Mouse (Mus musculus): ENCODE results near the gene Tfap2b. TPM values are rescaled to one million over a fixed set of nuclear protein-coding genes. Genes with fewer than 3 reads are reported as not detected.

Gene Tfap2b
- polyA plus RNA-seq, 1 experiment = not detected

DNA sequence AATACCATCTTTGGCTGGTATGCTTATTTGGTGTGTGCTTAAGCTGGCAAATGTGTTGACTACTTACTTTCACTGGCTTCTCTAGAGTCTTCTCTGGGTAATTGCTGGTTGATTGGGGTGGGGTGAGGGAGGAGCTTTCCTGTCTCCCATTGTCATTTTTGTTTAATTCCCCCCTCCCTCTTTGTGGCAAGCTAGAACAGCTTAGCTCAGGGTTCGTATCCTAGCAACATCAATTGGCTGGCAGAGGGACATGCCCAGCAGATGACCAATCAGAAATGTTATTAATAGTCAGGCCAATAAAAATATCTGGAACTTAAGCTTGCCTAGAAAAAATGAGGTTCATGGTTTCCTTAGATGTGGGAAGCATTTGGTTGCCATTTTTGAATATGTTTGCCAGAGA, 11.8 kb downstream of the Tfap2b start:
- no peak for TF ChIP-seq GATA1 (IDR thresholded peaks at IDR 0.05; ENCODE audit: low read length)

DNA sequence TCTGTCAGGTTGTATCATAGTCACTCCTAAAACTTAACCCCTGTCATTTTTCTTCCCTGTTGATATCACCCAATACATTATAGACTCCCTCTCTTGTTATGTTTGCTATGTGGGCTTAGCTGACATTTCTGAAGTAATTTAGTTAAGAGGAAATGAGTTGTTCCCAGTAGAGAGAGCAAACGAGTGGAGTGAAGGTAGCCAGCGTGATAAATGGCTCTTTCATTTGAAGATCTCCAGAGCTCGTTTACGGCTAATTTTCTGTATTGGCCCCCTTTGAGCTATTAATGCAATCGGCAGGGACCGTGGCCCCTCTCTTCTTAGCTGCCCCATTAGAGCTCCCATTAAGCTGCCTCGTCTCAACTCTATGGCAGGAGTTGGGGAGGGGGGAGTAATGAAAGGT, 12.9 kb downstream of the Tfap2b start:
- no peak for TF ChIP-seq GATA1 (IDR thresholded peaks at IDR 0.05; ENCODE audit: low read length)

DNA sequence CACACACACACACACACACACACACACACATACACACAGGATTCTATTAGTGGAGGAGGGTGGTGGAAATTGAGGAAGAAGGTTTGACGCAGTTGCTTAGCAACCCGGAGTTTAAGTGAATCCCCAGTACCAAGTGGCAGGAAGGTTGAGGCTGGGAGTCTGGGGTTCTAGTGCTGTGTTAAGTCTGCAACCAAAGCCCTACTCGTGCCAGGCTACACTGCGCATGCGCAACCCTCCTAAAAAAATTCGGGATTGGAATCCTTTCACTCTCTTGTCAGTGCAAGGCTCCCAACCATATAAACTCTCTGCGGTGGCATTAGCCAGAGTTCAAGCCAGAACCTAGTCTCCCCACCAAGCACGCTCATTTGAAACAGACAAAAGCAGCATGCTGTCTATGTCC, 18.0 kb downstream of the Tfap2b start:
- no peak for TF ChIP-seq GATA1 (IDR thresholded peaks at IDR 0.05; ENCODE audit: low read length)

DNA sequence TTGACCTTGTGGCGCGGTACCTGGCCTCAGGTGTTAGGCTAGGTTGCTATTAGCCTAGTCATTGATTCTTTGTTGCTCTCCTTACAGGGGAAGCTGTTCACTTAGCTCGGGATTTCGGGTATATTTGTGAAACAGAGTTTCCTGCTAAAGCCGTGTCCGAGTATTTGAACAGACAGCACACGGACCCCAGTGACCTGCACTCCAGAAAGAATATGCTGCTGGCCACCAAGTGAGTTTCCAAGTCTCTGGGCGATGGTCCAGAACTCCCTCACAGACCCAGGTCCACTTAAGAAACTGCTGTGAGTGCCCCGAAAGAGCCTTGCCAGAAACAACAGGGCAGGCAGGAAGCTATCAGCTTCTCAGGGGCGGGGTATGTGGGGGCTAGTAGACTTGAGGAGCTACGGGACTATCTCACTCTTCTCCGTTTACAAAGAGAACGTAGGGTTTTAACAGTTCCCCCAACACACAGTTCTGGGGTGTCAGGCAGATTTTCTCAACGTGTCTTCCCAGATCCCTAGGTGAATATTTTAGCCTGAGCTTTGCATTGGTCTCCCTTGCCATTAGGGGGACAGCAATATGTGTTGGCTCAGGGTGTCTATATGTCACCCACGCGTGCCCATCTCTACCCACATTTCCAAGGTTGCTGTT, 22.3 kb downstream of the Tfap2b start:
- no peak for TF ChIP-seq GATA1 (IDR thresholded peaks at IDR 0.05; ENCODE audit: low read length)

DNA sequence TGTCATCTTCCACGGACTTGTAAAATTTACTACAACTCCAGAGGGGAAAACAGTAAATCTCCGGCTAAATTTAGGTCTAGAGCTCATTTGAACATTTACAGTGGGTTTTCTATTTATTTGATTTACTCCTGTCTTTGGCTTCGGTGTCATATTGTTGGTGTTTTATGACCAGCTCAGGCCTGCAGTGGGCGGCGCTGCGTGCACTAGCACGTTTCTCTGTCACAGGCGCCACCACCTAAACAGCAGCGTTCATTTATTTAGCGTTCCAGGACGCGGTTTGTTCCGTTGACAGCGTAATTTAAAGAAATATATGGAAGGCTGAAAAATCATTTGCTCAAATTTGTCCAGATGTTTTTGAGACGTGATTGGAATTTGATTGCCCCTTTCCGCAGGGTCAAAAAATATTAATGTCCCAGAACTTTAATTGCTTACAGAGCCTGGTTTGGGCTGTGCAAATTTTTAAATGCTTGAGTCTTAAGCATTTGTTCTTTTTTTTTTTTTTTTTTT, 22.9 kb downstream of the Tfap2b start:
- no peak for TF ChIP-seq GATA1 (IDR thresholded peaks at IDR 0.05; ENCODE audit: low read length)

DNA sequence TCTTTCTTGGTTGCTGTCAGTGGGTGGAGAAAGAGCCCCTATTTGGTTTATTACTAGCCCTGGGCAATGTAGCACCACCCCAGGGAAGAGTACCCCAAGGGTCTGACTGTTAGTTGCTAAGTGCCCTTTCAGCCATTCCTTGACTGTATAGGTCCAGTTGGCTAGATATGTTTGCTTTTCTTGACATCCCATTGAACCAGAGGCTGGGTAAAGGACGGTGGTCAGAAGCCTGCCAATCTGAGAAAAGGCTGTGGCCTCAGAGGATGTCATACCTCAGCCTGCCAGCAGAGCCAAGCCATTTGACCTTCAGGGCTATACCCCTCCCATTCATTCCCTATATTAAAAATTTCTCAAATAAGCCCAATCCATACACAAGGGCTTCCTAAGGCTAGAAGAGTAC, 24.0 kb downstream of the Tfap2b start:
- no peak for TF ChIP-seq GATA1 (IDR thresholded peaks at IDR 0.05; ENCODE audit: low read length)

DNA sequence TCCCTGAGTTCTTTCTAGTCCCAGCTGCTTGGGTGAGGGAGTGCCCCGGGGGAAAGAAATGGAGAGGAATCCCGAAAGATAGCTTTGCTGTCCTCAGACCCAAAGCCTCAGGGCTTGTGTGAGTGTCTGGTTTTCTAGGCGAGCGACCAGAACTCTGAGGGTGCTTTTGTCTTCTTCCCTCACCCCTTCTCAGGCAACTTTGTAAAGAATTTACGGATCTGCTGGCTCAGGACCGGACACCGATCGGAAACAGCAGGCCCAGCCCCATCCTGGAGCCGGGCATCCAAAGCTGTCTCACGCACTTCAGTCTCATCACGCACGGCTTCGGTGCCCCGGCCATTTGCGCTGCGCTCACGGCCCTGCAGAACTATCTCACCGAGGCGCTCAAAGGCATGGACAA, 25.1 kb downstream of the Tfap2b start:
- no peak for TF ChIP-seq GATA1 (IDR thresholded peaks at IDR 0.05; ENCODE audit: low read length)

DNA sequence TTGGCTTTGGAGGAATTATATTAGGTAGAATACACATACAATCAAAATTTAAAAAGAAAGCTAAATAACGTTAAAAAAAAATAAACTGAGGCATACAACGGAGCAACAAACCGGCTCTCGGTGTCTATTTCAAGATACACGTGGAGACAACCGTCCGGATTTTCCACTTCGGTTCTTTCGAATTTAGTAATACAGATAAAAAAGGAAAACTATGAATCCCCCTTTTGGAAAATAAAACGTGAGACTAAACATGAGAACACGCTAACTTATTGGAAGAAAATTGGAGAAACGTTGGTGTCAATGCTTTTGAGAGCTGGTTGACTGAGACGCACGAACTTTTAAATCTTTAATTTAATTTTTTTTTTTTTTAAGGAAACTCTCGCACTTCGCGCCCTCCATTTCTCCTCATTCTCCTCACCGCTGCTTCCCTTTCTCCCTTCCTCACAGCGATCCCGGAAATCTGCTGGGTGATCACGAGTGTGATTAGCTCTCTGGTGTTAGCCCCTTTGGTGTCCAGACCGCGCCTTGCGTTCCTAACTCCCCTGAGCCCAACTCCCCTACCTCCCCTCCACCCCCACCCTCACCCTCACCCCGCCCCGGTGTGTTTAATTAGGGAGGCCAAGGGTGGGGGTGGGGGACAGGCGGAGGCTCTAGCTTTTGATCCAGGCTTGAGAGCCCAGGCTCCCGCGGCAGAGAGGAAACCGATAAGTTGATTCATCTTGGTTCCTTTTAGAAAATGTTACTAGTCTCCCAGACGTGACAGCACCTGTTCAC, 25.9 kb downstream of the Tfap2b start:
- no peak for TF ChIP-seq GATA1 (IDR thresholded peaks at IDR 0.05; ENCODE audit: low read length)

DNA sequence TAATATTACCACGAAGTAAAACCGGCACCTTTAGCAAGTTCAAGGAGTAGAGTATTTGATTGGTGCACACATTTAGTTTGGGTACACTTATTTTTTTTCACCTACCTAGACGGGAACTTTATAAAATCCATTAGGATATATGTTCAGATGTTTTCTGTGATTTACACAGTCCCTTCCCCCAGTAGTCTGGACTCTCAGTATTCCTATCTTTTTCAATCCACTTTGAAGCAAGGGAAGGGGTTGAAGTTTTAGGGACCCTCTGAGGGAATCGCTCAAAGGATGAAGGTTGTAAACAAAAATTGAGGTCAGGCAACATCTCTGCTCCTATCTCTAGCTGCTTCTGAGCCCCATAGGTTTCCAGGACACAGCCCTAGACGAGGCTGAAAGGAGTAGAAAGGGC, 27.3 kb downstream of the Tfap2b start:
- no peak for TF ChIP-seq GATA1 (IDR thresholded peaks at IDR 0.05; ENCODE audit: low read length)

DNA sequence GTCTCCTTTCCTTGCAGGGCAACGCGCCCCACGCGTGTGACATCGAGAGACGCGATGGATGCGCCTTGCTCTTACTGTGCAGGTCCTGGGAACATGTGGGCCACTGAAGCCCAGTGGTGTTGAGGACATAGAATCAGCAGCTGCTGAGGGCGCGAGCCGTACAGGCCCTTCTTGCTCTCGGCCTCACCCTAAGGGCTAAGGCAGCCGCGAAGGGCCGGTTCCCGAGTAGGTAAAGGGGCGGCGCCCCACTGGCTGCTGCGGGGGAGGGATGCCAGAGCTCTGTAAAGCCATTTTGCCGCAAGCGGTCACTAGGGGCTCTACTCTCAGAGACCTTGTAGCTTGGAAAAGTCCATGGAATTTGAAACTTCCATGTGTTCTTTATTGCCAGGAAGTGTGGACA, 27.9 kb downstream of the Tfap2b start:
- no peak for TF ChIP-seq GATA1 (IDR thresholded peaks at IDR 0.05; ENCODE audit: low read length)

DNA sequence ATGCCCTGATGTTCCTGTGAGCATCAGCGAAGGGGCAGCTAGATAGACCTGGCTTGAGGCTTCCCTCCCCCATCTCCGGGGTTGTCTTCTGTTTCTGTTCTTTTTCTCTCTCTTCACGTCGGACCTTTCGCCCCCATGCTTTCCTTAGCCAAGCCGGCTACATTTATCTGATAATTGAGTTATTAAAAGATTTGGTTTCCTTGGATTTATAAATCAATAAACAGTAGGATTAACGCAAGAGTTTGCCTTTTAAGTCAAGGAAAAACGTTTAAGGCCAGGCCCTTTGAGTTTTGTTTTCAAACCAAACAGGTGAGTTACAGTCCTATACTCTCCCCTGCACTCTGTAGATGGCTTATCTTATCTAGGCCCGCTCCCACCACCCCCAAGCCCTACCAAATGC, 28.3 kb downstream of the Tfap2b start:
- no peak for TF ChIP-seq GATA1 (IDR thresholded peaks at IDR 0.05; ENCODE audit: low read length)

DNA sequence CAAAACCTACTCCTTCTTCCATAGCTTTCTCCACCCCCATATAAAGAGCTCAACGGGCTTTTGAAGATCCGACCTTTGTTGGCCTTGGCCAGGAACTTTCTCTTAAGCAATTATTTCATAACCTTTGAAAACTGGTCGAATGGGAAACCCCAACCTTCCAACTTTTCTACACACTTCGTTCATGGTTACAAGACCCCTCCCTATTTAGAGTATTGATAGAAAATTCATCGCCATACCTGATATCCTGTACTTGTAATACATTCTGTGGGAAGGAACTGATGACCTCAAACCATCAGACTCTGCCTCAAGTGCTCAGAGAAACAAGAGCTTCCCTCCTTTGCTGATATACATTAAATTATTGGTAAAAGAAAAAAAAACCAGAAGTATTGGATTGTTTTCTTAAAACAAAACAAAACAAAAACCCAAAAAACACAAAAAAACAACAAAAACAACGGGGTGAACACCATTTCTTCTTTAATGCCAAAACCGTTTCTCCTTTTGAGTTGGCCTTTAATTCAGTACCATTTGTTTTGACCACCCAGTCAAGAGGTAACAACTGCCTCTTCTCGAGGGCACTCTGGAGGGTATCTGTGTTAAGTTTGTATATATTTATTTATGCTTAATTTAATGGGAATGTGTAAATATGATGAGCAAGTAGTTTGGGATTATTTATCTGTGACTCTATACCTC, 29.2 kb downstream of the Tfap2b start:
- TF ChIP-seq GATA1 (IDR thresholded peaks at IDR 0.05; ENCODE audit: low read length) = no peak

DNA sequence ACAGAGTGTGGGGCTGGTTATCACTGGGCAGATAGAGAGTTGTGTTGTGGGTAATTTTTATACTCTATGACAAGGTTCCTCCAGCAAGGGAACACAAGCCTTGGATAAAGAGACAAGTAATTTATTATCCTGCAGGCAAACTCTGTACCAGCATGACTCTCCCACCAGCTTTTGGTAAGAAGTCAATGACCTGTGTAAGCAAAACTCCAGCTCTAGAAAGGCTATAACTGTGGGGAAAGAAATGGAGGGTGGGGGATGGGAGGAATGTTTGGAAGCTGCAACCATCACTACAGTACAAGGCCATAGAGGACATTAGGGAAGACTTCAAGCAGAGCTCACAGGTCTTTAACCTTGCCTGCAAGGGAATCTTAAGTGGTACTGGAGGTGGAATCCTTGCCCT, 31.3 kb downstream of the Tfap2b start:
- no peak for TF ChIP-seq GATA1 (IDR thresholded peaks at IDR 0.05; ENCODE audit: low read length)

DNA sequence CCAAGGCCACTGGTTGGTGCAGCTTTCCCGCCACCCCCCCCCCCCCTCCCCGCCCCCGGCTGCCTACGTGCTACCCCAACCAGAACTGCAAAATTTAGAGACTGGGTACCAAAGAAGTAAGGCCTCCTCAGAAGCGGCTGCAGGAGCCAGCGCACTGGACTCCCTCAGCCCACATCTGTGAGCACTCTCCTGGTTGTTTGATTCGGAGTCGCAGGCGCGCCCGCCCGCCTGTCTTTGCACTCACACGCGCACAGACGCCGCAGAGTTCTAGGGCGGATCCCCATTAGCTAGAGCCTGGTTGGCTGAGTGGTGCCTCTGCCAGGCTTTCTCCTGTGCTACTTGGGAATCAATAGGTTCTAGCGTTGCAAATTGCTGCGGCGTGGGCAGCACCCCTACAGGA, 32.6 kb downstream of the Tfap2b start:
- TF ChIP-seq GATA1 (IDR thresholded peaks at IDR 0.05; ENCODE audit: low read length) = no peak

DNA sequence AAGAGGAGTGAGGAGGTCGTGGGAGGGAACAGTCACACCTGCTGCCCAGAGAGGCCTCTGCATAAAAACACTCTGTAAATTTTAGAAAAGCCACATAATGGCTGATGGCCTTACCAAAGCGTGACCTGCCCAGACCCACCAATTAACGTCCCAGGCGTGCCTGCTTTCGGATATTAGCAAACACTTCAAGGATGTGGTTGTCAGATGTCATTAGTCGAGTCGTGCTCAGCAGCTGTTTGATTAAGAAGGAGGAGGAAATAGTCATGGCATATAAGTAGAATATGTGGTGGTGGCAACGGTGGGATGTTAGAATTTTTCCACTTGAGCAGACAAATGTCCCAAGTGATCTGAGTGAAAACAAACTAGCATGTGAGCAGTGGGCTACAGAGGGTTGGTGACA, 33.3 kb downstream of the Tfap2b start:
- no peak for TF ChIP-seq GATA1 (IDR thresholded peaks at IDR 0.05; ENCODE audit: low read length)

DNA sequence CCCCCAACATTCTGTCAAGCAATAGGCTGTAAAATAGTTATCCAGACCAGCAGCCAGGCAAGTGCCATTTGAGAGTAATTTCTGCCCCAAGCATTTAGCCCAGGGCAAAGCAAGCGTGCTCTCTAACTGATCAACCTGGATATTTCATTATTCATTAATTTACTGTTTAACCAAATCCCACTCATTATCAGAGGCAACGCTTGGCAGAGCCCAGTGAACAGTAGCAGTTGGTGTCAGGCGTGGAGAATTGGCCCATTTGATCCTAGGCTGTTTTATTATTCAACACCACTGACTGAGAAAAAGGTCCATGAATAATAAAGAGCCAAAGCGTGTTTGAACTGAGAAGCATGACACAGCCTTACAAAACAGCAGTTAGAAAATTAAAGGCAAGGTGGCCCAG, 36.3 kb downstream of the Tfap2b start:
- no peak for TF ChIP-seq GATA1 (IDR thresholded peaks at IDR 0.05; ENCODE audit: low read length)
